Mouse (Mus musculus): ENCODE results near the gene Gm5105.

Gene Gm5105

DNA sequence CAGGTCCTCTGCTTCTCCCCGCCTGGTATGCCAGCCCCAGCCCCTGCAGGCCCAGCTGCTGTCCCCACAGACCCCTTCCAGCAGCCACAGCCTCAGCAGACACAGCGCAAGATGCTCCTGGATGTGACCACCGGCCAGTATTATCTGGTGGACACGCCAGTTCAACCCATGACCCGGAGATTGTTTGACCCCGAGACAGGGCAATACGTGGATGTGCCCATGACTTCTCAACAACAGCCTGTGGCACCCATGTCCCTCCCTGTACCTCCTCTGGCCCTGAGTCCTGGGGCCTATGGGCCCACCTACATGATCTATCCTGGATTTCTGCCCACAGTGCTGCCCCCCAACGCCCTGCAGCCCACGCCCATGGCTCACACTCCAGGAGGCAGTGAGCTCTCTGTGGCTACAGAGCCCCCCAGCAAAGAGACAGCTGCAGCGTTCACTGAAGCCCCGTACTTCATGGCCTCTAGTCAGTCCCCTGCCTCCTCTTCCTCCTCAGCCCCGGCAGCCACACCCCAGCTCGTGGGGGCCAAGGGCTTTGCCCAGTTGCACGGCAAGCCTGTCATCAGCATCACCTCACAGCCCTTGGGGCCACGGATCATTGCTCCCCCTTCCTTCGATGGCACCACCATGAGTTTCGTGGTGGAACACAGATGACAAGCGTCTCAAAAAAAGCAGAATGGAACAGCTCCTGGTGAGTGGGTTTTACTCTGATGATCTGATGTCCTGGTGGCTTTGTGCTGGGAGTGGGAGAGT is 2.7 kb upstream of the Gm5105 start:
- DNase-seq (ENCODE audit: low spot score in 2 of 2): no peak

DNA sequence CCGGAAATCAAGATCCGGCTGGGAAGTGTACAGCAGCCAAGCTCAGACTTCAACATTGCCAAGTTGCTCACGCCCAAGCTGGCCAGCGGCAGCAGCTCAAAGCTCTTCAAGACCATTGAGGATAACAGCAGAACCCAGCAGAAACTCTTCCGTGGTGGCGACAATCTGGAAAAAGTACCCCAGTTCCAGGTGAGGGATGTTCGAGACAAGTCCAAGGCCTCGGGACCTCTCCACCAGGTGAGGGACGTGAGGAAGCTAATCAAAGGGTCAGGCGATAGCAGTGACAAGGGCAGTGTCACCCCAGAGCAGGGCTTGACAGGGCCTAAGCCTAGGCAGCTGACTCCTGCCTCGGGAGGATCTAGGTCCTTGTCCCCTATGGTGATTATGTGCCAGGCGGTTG is 915 bp upstream of the Gm5105 start:
- DNase-seq (ENCODE audit: low spot score in 2 of 2): no peak

DNA sequence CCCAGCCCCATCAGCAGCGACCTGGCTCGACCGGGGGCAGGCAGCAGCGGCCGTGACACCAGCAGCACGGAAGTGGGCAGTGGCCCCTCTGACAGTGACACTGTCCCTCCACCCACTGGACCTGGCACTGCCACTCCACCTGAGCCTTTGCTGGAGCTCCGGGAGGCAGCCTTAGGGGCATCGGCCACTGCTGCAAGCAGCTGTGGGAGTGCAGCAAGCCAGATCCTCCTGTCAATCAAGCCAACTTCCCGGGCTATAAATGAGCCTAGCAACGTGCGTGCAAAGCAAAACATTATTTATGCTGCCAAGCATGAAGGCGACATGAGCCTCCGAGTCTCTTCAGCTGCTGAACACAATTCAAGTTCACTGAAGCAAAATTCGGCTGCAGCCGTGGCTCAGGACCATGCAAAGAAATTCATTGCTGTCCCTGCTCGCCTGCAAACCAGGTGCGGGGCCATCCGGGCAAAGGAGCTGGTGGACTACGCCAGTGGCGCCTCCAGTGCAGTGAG is 786 bp downstream of the Gm5105 start:
- DNase-seq (ENCODE audit: low spot score in 2 of 2): no peak

DNA sequence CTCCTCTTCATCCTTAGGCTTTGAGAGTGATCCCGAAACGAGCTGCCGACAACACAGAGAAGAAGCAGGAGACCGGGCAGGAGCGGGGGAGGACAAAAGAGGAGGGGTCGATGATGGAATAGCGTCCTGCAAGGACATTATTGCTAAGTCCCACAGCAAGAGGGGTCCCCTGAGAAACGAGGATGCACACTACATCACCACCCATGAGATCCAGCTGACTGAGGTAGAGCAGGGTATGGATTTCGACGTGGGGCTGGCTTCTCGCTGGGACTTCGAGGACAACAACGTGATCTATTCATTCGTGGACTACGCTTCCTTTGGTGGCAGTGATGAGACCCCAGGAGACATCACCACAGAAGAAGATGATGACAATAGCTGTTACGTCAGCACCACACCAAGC is 1.3 kb downstream of the Gm5105 start:
- DNase-seq (ENCODE audit: low spot score in 2 of 2): no peak

DNA sequence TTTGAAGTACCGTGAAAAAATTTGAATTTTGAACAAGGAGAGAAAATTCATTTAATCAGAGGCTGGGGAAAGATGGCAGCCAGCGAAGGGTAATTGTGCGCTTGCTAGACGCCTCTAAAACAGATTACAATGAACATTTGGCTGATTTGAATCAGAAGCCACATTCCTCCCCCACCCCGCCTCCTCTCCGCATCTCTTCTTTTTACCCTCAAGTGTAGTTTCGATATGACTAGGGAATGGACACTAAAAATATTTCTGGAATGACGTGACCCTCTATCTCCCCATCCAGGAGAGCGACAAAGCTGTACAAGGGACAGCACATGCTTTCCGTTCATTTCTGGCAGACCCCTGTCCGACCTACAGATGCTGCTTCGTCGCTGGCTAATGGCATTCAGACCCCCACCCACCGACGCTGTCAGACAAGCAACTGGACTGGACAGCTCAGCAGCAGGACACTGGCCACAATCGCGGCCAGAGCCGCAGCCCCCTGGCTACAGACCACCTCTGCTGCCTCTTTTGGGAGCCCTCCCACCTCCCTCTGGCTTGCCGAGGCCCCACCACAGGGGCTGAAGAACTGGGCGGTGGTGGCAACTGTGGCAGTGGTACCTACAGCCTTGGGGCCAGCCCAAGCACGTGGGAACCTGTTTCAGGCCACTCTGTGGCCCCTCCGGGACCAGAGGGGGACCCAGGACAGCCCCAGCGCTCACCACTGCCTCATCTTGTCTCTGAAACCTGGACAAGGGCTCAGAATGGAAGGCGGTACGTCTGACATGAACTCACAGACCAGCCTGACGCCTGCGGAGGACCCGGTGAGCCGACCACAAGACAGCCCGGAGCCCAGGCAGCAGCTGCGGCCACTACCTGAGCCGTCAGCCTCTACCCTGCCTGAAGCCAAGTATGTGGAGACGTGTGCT is 2.2 kb downstream of the Gm5105 start, which contains the start of gene 1110002E22Rik:
Gene 1110002E22Rik, plus strand, starts transcription at position 321 of the 914 bp plus-strand sequence.
- DNase-seq (ENCODE audit: low spot score in 2 of 2): no peak

DNA sequence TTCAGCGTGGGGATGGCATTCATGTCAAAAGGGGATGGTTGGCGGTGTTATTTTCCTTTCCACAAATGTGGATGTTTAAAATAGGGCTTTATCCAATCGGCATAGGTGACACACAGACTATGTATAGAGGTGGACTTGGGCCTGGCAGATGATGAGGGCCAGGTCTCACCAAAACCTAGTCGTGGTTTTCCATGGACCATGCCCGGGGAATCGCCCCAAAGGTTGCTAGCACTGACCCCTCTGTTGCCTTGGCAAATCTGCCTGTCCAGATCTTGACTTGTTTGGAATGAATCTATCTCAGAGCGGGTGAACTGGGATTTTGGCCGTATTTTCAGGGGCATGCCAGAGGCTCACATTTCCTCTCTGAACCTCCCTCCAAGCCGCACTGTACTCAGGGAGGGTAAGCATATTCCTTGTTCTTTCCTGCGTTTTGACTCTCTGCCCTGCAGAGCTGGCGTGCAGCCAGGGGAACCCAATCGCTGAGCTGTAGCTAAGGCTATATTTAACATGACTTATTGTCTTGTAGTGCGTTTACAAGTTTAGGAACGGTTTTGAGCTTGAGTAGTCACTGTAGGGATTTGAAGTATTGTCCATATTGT is 3.4 kb downstream of the Gm5105 start:
- DNase-seq (ENCODE audit: low spot score in 2 of 2): no peak

DNA sequence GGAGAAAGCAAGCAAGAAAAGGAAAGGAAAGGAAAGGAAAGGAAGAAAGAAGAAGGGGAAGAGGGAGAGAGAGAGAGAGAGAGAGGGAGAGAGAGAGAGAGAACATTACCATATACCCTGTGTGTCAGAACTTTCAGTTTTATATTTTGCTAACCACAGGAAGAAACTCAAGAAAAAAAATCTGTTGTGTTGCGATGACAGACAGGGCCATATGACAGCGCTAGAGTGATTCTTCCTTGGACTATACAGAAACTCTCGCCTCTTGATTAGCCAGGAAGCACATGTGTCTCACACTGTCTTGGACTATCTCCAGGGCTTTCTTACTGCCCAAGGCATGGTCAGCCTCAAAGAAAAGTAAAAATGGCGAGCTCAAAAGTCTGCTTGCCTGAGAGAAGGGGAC is 4.5 kb downstream of the Gm5105 start:
- DNase-seq (ENCODE audit: low spot score in 2 of 2): no peak

DNA sequence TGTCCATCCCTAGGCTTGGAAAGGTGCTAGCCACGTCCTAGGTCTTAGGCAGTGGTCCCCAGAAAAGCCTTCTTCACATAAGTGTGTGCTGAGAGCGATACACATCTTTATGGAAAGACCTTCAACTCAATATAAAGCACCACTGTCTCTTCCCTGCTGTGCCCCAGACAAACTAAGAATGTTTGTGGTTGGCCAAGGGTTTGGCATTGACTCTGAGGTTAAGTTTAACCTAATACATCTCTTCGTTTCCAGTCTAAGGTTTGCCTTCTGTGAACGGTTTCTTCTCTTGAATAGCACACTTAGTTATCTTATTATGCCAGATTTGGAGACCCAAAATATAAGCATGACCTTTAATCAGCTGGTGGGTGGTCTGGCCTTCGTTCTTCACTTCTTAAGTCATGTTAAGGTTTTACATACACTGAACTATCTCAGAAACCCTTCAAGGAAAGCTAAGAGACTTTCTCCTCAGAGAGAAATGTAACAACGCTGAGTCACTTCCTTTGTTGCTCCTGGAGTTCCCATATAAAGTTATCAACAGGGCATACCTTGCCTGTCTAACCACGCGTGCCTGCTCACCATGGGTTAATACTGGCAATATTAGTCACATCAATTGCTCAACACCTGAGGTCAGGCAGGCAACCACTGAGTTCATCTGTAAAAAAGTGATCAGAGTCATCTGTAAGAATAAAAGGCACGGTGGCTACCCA is 5.8 kb downstream of the Gm5105 start:
- no peak for DNase-seq (ENCODE audit: low spot score in 2 of 2)

DNA sequence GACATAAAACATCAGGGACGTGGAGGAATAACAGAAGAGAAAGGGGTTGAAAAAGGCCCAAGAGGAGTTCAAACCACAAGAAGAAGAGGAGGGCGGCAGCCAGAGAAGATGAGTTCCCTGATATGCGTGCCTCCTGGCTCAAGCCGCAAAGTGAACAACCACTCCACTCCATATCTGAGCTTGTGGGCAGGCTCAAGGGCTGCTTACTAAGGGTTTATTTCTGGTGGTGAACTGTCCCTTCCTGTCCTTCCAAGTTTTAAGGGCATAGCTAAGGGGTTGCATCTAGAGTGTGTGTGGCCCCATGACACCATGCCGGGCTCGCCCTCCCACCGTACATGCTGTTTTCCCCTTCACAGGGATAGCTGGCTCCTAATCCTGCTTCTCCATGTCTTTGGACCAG is 6.8 kb downstream of the Gm5105 start:
- DNase-seq (ENCODE audit: low spot score in 2 of 2): no peak

DNA sequence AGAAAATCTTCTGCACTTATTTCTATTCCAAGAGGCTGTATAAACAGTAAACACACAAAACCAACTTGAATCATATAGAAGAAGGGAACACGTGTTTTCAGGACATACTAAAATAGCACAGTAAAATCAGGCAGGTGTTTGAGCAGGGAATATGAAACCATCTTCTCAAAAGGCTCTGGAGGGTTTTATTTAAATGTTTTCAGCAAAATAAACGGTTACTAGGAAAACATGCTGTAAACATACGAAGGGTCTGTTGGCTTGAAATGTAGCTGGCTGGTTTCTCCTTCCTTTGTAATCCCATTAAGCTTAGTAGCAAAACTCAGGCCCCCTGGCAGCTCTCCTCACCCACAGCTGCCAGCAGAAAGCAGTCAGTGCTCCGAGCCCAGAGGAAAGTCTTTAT is 9.0 kb downstream of the Gm5105 start:
- no peak for DNase-seq (ENCODE audit: low spot score in 2 of 2)

DNA sequence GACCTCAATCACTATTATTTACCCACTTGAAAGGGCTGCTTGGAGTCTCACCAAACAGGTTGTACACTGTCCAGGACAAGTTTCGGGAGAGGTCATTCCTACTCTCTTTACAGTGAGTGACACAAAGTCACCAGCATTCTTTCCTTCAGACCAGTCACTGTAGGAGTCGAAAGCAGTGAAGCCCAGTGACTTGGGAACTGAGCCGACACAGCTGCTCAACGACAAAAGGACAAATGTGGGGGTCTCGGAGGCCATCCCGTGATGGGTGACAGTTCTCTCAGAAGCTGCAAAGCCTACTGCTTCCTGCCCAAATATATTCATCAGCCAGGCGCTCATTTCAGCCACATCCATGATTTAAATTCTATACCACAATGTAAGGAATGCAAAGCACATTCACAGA is 10.2 kb downstream of the Gm5105 start:
- no peak for DNase-seq (ENCODE audit: low spot score in 2 of 2)

DNA sequence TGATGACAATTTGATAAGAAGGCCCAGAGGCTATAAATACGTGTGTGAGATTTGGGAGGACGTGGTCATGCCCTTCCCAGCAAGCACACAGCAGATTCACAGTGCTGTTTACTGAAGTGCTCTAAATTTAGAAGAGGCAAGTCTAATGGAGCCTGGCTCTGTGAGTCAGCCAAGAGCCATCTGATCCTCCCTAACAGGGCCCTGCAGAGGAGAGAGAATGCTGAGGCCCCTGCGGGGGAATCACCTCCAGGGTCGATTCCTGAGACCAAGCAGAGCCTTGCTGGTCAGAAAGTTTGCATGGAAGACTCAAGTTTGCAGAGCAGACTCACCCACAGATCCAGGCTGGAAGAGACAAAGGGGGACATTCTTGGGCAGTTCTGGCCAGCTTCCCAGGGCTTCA is 13.2 kb downstream of the Gm5105 start:
- no peak for DNase-seq (ENCODE audit: low spot score in 2 of 2)

DNA sequence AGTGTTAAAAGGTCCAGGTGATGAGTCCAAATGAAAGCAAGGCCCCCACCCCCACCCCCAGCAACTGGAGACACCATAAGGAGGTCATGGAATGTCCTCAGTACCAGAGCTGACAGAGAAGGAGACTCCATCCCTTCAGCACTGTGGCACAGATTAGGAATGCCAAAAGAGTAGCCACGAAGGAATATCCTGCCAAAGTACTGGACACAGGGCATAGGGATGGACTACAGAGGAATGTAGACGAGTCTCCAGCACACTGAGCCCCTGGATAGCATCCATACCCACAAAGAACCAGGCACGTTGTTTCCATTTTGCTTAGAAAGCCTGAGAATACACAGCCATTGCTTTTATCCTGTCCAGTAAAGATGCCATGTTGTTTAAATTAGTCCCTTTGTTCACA is 15.8 kb downstream of the Gm5105 start:
- no peak for DNase-seq (ENCODE audit: low spot score in 2 of 2)

DNA sequence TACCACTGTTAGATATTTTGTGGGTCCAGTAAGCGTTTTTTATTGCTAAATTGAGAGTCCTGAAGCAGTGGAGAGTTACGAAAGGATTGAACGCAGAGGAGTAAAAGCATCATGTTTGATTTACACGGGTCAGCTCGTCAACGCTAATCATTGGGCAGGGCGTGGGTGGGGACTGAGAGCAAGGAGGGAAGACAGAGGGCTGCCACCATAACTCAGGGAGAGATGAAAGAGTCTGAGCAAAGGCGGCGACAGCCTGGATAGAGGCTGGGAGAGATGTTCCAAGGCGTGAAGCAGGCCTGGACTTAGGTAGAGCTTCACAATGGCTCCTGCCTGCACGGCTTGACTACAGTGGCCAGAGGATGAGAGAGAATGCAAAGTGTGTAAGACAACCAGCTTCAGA is 16.4 kb downstream of the Gm5105 start:
- DNase-seq (ENCODE audit: low spot score in 2 of 2): no peak

DNA sequence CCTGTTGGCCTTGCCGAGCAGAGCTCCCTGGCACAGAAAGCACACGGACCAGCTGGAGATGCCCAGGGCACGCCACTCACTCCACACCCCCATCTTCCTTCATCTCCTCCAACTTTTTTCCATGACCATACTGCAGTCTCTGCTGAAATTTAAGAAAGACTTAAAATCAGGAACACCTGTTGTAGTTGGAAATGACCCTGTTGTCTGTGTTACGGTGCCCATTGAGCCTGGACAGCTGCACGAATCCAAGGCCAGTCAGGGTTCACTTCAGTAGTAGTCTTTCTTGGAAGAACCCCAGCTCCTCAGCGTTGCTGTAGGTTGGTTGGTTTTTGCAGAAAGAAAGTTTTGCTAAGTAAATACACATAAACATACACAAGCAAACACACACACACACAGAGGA is 17.6 kb downstream of the Gm5105 start:
- DNase-seq (ENCODE audit: low spot score in 2 of 2): no peak

DNA sequence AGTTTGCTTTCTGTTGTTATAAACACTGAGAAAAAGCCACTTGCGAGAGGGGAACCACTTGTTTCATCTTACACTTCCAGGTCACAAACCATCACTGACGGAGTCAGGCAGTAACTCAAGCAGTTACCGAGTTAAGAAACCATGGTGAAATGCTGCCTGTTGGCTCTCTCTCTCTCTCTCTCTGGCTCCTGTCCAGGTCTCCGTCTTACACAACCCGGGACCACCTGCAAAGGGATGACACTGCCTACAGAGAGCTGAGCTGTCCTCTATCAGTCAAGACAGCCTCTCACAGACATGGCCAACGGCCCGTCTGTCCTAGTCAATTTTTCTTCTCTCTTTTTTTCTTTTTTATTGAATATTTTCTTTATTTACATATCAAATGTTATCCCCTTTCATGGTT is 23.9 kb downstream of the Gm5105 start:
- no peak for DNase-seq (ENCODE audit: low spot score in 2 of 2)

DNA sequence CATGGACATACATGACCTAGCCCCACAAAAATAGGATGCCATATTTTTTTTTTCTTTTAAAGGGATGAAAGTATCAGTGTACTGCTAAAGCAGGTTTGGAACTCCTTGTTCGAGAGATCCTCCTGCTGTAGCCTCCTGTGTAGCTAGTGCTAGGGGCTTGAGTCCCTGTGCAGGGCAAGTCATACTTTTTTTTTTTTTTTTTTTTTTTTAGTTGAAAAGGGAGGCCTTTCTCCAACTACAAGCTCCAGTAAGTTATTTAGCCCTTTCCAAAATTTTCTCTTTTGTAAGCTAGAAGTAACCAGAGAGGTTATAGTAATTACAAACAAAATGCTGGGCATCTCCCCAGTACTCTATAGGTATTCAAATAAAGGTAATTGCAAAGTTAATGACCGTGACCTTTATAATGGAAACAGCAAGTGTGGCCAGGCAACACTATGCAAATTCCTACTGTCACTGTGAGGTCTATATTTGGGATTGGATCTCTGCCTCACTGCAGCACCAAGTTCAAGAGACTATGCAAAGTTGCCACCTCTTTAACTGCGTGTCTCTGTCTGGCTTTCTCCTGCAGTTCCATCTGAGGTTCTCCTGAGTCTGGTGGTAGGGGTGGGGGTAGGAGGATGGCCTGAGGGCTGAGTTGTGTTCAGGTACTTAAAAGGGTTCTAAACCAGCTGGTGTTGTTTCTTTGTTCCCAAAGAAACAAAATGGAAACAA is 25.4 kb downstream of the Gm5105 start:
- no peak for DNase-seq (ENCODE audit: low spot score in 2 of 2)

DNA sequence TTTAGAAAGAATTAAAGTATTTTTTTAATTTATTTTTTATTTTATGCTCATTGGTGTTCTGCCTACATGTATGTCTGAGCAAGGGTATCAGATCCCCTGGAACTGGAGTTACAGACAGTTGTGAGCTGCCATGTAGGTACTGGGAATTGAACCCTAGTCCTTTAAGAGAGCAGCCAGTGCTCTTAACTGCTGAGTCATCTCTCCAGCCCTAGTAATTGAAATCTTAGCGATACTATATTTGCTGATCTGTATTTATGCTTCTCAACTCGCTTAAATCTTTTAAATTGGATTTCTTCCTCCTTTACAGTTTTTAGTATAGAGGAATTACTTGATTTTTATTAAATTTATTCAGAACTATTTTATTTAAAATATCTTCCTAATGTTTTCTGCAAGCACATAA is 26.2 kb downstream of the Gm5105 start:
- no peak for DNase-seq (ENCODE audit: low spot score in 2 of 2)

DNA sequence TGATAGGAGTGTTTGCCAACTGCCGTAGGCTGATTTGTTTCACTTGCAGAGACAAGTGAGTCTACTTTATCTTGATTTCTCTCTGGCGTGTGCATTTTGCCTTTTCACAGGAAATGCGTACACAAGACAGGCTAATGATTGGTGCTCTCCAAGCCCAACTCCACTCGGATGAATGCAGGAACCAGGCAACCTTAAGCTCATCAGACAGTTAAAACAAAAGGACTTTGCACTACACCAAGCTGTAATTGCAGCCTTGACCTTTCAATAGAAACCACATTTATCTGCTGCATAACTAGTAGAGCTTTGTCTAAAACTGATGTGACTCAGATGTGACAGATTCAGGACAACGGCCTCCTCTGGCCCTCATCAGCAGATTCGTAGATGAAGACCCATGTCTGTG is 33.2 kb downstream of the Gm5105 start:
- no peak for DNase-seq (ENCODE audit: low spot score in 2 of 2)

DNA sequence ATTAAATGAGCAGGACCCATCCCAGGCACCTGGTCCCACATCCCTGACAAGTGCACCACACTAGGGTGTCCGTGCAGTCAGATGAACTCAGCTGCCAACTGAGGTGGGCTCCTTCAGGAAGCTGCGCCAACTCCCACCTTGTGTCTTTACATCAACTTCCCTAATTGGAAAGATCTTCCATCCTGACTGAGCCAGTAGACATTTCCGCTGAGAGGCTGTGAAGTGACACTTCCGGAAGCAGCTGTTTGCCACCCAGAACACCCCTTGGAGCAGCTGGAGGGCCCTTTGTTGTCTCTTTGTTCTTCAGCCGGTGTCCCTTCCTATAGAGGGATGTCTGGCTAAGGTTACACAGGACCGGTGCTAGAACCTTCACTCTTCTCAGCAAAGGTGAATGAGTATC is 36.6 kb downstream of the Gm5105 start:
- no peak for DNase-seq (ENCODE audit: low spot score in 2 of 2)

DNA sequence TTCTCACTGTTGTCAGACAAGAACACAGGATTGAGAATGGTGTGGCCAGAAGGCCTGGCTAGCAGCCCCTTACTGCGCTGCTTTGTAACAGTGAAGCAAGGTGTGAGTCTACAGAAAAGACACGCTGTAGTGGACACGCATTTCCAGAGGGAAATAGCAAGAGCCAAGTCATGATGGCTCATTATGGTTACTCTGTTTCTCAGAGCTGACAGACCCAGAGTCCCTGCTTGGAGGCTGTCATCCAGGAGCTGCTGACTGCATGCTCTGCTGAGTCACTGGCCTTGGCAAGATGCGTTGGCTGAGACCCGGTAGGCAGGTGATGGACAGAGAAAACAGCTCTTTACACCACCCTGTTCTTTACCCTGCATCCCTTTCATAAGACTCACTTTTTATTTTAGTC is 37.8 kb downstream of the Gm5105 start:
- DNase-seq (ENCODE audit: low spot score in 2 of 2): no peak

All from spleen, postnatal 14 days (tissue).